24 mouse cellular contexts compared by ENCODE assay signal in genomic region chr17:61273631-61274030, GRCm38 (mm10).
"Had no signal": no experiment of that assay in that cellular context is flagged by ENCODE, and none has a peak within 500 bp of the region (broad histone marks: within the 10 kb centered on the region; RNA-seq: fewer than 3 reads in every experiment).

No protein-coding gene starts in this region.

- H3K27ac ChIP-seq: heart, adult 2 months; heart, embryonic 13.5 days; heart, embryonic 15.5 days; hindbrain, embryonic 13.5 days; hindbrain, embryonic 15.5 days; hindbrain, postnatal 0 days; kidney, embryonic 15.5 days; layer of hippocampus, adult 2 months; left cerebral cortex, adult 2 months; limb, embryonic 13.5 days; limb, embryonic 15.5 days; liver, embryonic 12.5 days; liver, embryonic 14.5 days had no signal

- H3K36me3 ChIP-seq: heart, embryonic 13.5 days; heart, embryonic 15.5 days; hindbrain, embryonic 13.5 days; hindbrain, embryonic 15.5 days; kidney, embryonic 15.5 days; limb, embryonic 13.5 days; limb, embryonic 15.5 days; liver, embryonic 12.5 days had no signal

- H3K9me3 ChIP-seq: heart, embryonic 13.5 days; heart, embryonic 15.5 days; hindbrain, embryonic 15.5 days; kidney, embryonic 15.5 days; limb, embryonic 13.5 days; limb, embryonic 15.5 days; liver, embryonic 12.5 days had no signal

- H3K4me1 ChIP-seq: heart, embryonic 13.5 days; heart, embryonic 15.5 days; hindbrain, embryonic 13.5 days; hindbrain, embryonic 15.5 days; kidney, embryonic 15.5 days; limb, embryonic 13.5 days; limb, embryonic 15.5 days; liver, embryonic 12.5 days had no signal

- H3K4me3 ChIP-seq: heart, adult 2 months; heart, embryonic 13.5 days; heart, embryonic 15.5 days; hindbrain, embryonic 13.5 days; hindbrain, embryonic 15.5 days; kidney, embryonic 15.5 days; layer of hippocampus, adult 2 months; left cerebral cortex, adult 2 months; limb, embryonic 13.5 days; limb, embryonic 15.5 days; liver, embryonic 12.5 days had no signal

- DNase-seq: gastrocnemius, postnatal 25 days; heart, adult 2 months; heart, postnatal 14 days; heart, postnatal 36 days; kidney, adult 11 months; kidney, adult 2 months; kidney, adult 9 months; kidney, postnatal 10 days; kidney, postnatal 25 days; kidney, postnatal 4 days; layer of hippocampus, postnatal 36 days; left cerebral cortex, postnatal 4 days had no signal

- H3K27me3 ChIP-seq: heart, embryonic 13.5 days; heart, embryonic 15.5 days; hindbrain, embryonic 13.5 days; hindbrain, embryonic 15.5 days; kidney, embryonic 15.5 days; limb, embryonic 13.5 days; limb, embryonic 15.5 days; liver, embryonic 12.5 days had no signal

- H3K9ac ChIP-seq: heart, embryonic 13.5 days; heart, embryonic 15.5 days; hindbrain, embryonic 13.5 days; hindbrain, embryonic 15.5 days; kidney, embryonic 15.5 days; limb, embryonic 13.5 days; limb, embryonic 15.5 days; liver, embryonic 12.5 days; liver, embryonic 14.5 days had no signal
